Mouse (Mus musculus) heart, postnatal 0 days (tissue): ENCODE measurements at regions not wholly inside any gene's neighbourhood (a gene's known extent, or its start where the extent isn't known, plus 50 kb on each side); places are given as distances from the start of the nearest gene placed in this dataset.

Experiments
- CTCF ChIP-seq: IDR thresholded peaks from 2 replicates; pipeline ENCODE4 v1.5.1; 2016; ENCODE audit warnings: antibody characterized with exemption, control low read depth, low read depth
- EP300 ChIP-seq: IDR thresholded peaks from 2 replicates; pipeline ENCODE4 v1.6.1; 2016; ENCODE audit warnings: antibody characterized with exemption, low read depth

GRCm38 (mm10) chr13:97434167-97434566 is 193.3 kb downstream of the Enc1 start:
- TF ChIP-seq CTCF = no peak
- TF ChIP-seq EP300 = no peak
